Mouse (Mus musculus) gastrocnemius, adult 18-20 months (tissue): ENCODE measurements around the gene Mical2. TPM values are rescaled to one million over a fixed set of nuclear protein-coding genes. Genes with fewer than 3 reads are reported as not detected.

Experiments
- DNase-seq: peaks from one replicate; pipeline ENCODE4 v3.0.0; 2021; ENCODE audit warnings: low spot score
- total RNA-seq, 2 experiments: library from RNA; stranded (reverse); gene quantifications; 2 replicates each; pipeline ENCODE4 v1.2.3; 2021

Gene Mical2
- total RNA-seq, 2 experiments from 2014 or later, result 166 to 180 TPM

GRCm38 (mm10) chr7:112397786-112398185, 172.1 kb downstream of the Mical2 start:
- DNase-seq, result no peak

GRCm38 (mm10) chr7:112399425-112400170, 173.9 kb downstream of the Mical2 start:
- no peak for DNase-seq

GRCm38 (mm10) chr7:112400175-112400574, 174.5 kb downstream of the Mical2 start:
- peak; percentile 77 for DNase-seq

- DNase-seq, result no peak
These were observed 179.4 kb downstream of the Mical2 start for GRCm38 (mm10) chr7:112405061-112405460.

- no peak for DNase-seq
These were observed 179.9 kb downstream of the Mical2 start for GRCm38 (mm10) chr7:112405578-112405977.

GRCm38 (mm10) chr7:112407597-112407996, 181.9 kb downstream of the Mical2 start:
- no peak for DNase-seq

- DNase-seq, result no peak
These were observed 184.3 kb downstream of the Mical2 start for GRCm38 (mm10) chr7:112409991-112410390.

- no peak for DNase-seq
These were observed 187.6 kb downstream of the Mical2 start for GRCm38 (mm10) chr7:112413286-112413685.

GRCm38 (mm10) chr7:112416058-112416526, 190.4 kb downstream of the Mical2 start:
- no peak for DNase-seq

GRCm38 (mm10) chr7:112416730-112417513, 191.3 kb downstream of the Mical2 start:
- DNase-seq, result no peak

GRCm38 (mm10) chr7:112417598-112417997, 191.9 kb downstream of the Mical2 start:
- no peak for DNase-seq

GRCm38 (mm10) chr7:112423438-112423837, 197.8 kb downstream of the Mical2 start:
- no peak for DNase-seq

- no peak for DNase-seq
These were observed 201.2 kb downstream of the Mical2 start for GRCm38 (mm10) chr7:112426811-112427210.

- DNase-seq, result peak; percentile 53
These were observed 201.9 kb downstream of the Mical2 start, which contains the start of gene Parva for GRCm38 (mm10) chr7:112427357-112428157. Parva (plus strand) TSS chr7:112427505.

GRCm38 (mm10) chr7:112428158-112428535, 202.5 kb downstream of the Mical2 start:
- peak; percentile 91 for DNase-seq

GRCm38 (mm10) chr7:112439846-112440245, 214.2 kb downstream of the Mical2 start:
- DNase-seq, result no peak

GRCm38 (mm10) chr7:112444152-112444984, 218.7 kb downstream of the Mical2 start:
- DNase-seq, result no peak

- DNase-seq, result no peak
These were observed 219.3 kb downstream of the Mical2 start for GRCm38 (mm10) chr7:112444985-112445367.

- no peak for DNase-seq
These were observed 220.8 kb downstream of the Mical2 start for GRCm38 (mm10) chr7:112446498-112446897.

GRCm38 (mm10) chr7:112449954-112450700, 224.5 kb downstream of the Mical2 start:
- no peak for DNase-seq
